Mouse (Mus musculus) brain, embryonic 14.5 days (tissue): Measurements from ENCODE around the gene Tmcc3.

Source experiments
- CTCF ChIP-seq: fragments of 200-500 bp; IDR thresholded peaks from 2 replicates; pipeline ENCODE4 v1.5.1; 2012; ENCODE audit warnings: inconsistent platforms, mild to moderate bottlenecking, moderate library complexity, borderline replicate concordance; ENCODE audit not compliant: insufficient read depth, insufficient read length; ENCODE audit errors: extremely low read depth
- POLR2A ChIP-seq: fragments of 200-500 bp; IDR thresholded peaks from 2 replicates; pipeline ENCODE4 v1.6.1; 2012; ENCODE audit warnings: mild to moderate bottlenecking, inconsistent platforms, borderline replicate concordance; ENCODE audit not compliant: poor library complexity, insufficient read depth, insufficient read length, severe bottlenecking; ENCODE audit errors: extremely low read depth

DNA sequence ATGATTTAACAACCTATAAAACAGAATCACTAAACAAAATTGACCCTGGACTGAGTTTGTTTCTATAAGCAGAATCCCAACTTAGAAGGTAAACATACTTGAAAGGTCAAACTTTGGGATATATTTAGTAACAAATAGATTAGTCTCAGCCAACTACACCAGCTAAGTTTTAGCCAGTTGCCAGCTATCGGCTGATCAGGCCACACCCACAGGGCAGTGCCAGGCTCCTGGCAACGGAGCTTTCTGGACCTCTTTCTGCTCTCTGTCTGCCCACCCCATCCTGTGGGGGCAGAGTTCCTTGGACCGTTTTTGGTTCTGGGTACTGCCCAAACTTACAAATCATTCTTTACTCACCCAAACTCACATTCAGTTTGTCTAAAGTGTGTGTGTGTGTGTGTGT, 137.9 kb downstream of the Tmcc3 start:
- TF ChIP-seq POLR2A (no peak), CTCF (no peak)
